In genomic region chr10:108282351-108282750, GRCm38 (mm10) we compare ENCODE assay signal across 29 mouse cellular contexts. TPM values are rescaled to one million over a fixed set of nuclear protein-coding genes. Genes with fewer than 3 reads are reported as not detected.
DNase-seq lines count a peak whose midpoint lies in the region; ATAC-seq and TF ChIP-seq lines count a peak whose summit lies in the region.
"Had no signal": no experiment of that assay in that cellular context is flagged by ENCODE, and none has a peak within 500 bp of the region (broad histone marks: within the 10 kb centered on the region; RNA-seq: fewer than 3 reads in every experiment).

No protein-coding gene starts in this region.

- TF ChIP-seq POLR2A in thymus, adult 2 months (IDR thresholded peaks at IDR 0.05; ENCODE audit: control insufficient read depth, extremely low read depth, insufficient read depth, low read length, poor library complexity) = no peak

- H3K36me3 ChIP-seq in heart, embryonic 13.5 days = peaks cover 42% of the 10 kb centered on the region
- H3K36me3 ChIP-seq in hindbrain, embryonic 12.5 days = peaks cover 11% of the 10 kb centered on the region
- no peaks in the 10 kb centered on the region for H3K36me3 ChIP-seq in hindbrain, embryonic 11.5 days (ENCODE audit: control insufficient read depth, insufficient read depth, low read length)
- no peaks in the 10 kb centered on the region; the same call in 1 of the 2 replicates for H3K36me3 ChIP-seq in ES-E14 (ENCODE audit: control insufficient read depth, insufficient read depth, low read length, poor library complexity, severe bottlenecking)
- H3K36me3 ChIP-seq in liver, embryonic 13.5 days = peaks cover 19% of the 10 kb centered on the region
- H3K36me3 ChIP-seq in thymus, adult 2 months (ENCODE audit: control insufficient read depth, insufficient read depth, low read length) = peaks cover 26% of the 10 kb centered on the region

- H3K9me3 ChIP-seq in heart, embryonic 13.5 days = no peaks in the 10 kb centered on the region
- H3K9me3 ChIP-seq in hindbrain, embryonic 12.5 days (replicated peaks) = no peaks in the 10 kb centered on the region
- no peaks in the 10 kb centered on the region for H3K9me3 ChIP-seq in hindbrain, embryonic 11.5 days (ENCODE audit: control insufficient read depth, low read length)
- H3K9me3 ChIP-seq in ES-E14 (ENCODE audit: control insufficient read depth, insufficient read depth, low read depth, low read length) = no peaks in the 10 kb centered on the region
- H3K9me3 ChIP-seq in liver, embryonic 13.5 days (replicated peaks) = no peaks in the 10 kb centered on the region
- H3K9me3 ChIP-seq: forebrain, embryonic 10.5 days; heart, embryonic 10.5 days; hindbrain, embryonic 15.5 days; midbrain, embryonic 10.5 days; neural tube, embryonic 13.5 days had no signal

- no peak overlapping the region for H3K4me2 ChIP-seq in heart, embryonic 13.5 days
- H3K4me2 ChIP-seq in hindbrain, embryonic 12.5 days (replicated peaks) = no peak overlapping the region
- no peak overlapping the region for H3K4me2 ChIP-seq in hindbrain, embryonic 11.5 days (replicated peaks; ENCODE audit: low read depth, low read length)
- H3K4me2 ChIP-seq in liver, embryonic 13.5 days = no peak overlapping the region
- H3K4me2 ChIP-seq: hindbrain, embryonic 15.5 days; neural tube, embryonic 13.5 days had no signal

- TF ChIP-seq CTCF in thymus, adult 2 months (IDR thresholded peaks at IDR 0.05; ENCODE audit: borderline replicate concordance, control insufficient read depth, extremely low read depth, insufficient read depth, low read length, poor library complexity) = no peak

- peaks cover 17% of the 10 kb centered on the region for H3K4me1 ChIP-seq in heart, embryonic 13.5 days
- peaks cover 8% of the 10 kb centered on the region; the same call in 1 of the 2 replicates for H3K4me1 ChIP-seq in hindbrain, embryonic 12.5 days
- no peaks in the 10 kb centered on the region for H3K4me1 ChIP-seq in hindbrain, embryonic 11.5 days (replicated peaks; ENCODE audit: control insufficient read depth, insufficient read depth, low read length)
- H3K4me1 ChIP-seq in ES-E14 (ENCODE audit: control insufficient read depth in 2 of 2, insufficient read depth in 2 of 2, low read length in 2 of 2, poor library complexity in 1 of 2) = peaks cover 9 to 12% of the 10 kb centered on the region in 2 experiments
- H3K4me1 ChIP-seq in liver, embryonic 13.5 days (replicated peaks) = 0 out of 2 replicates have a peak, but pooled peaks cover 3% of the 10 kb centered on the region
- no peaks in the 10 kb centered on the region for H3K4me1 ChIP-seq in thymus, adult 2 months (replicated peaks; ENCODE audit: control insufficient read depth, insufficient read depth, low read length)
- H3K4me1 ChIP-seq: forebrain, embryonic 10.5 days; hindbrain, embryonic 15.5 days; neural tube, embryonic 13.5 days had no signal

- in situ Hi-C loops in ES-E14 (cut with MboI; ENCODE audit: low sequenced_read_pairs in 2 of 2, unreplicated experiment in 2 of 2) = no loop called here

- H3K27ac ChIP-seq in heart, embryonic 13.5 days (replicated peaks) = 0 out of 2 replicates have a peak overlapping the region, but pooled peaks have one; percentile 9
- no peak overlapping the region for H3K27ac ChIP-seq in hindbrain, embryonic 12.5 days
- H3K27ac ChIP-seq in hindbrain, embryonic 11.5 days (ENCODE audit: low read depth, low read length) = no peak overlapping the region
- 0 out of 2 replicates have a peak overlapping the region, but pooled peaks have one; percentile 23 for H3K27ac ChIP-seq in ES-E14 (ENCODE audit: insufficient read depth, low read depth, low read length, poor library complexity, severe bottlenecking)
- no peak overlapping the region for H3K27ac ChIP-seq in liver, embryonic 13.5 days
- H3K27ac ChIP-seq in thymus, adult 2 months (ENCODE audit: control insufficient read depth, insufficient read depth, low read length) = no peak overlapping the region
- H3K27ac ChIP-seq: forebrain, embryonic 10.5 days; heart, embryonic 10.5 days; hindbrain, embryonic 15.5 days; midbrain, embryonic 10.5 days; neural tube, embryonic 13.5 days had no signal

- 58% methylated on average over 6 of the region's 6 CpGs for WGBS in heart, embryonic 13.5 days
- 91% methylated on average over 6 of the region's 6 CpGs for WGBS in hindbrain, embryonic 12.5 days
- 94% methylated on average over 6 of the region's 6 CpGs for WGBS in hindbrain, embryonic 11.5 days
- WGBS in liver, embryonic 13.5 days (ENCODE audit: insufficient replicate concordance) = 61% methylated on average over 6 of the region's 6 CpGs
- 96% methylated on average over 6 of the region's 6 CpGs for WGBS in thymus, adult 2 months

- no peak for DNase-seq in heart, postnatal 36 days
- DNase-seq in hindbrain, embryonic 11.5 days (ENCODE audit: low spot score) = no peak
- no peak for DNase-seq in ES-E14 (ENCODE audit: low read depth, low spot score)
- peak; percentile 11 for DNase-seq in liver, embryonic 13.5 days
- DNase-seq in thymus, adult 2 months = no peak
- no peak for DNase-seq in adrenal gland, postnatal 25 days
- DNase-seq: adrenal gland, adult 2 months; cerebellum, adult 18-20 months; cerebellum, postnatal 14 days; gastrocnemius, postnatal 14 days; kidney, adult 8-10 months; kidney, postnatal 10 days; left cerebral cortex, postnatal 4 days; lung, adult 18-20 months; lung, postnatal 36 days; retina, postnatal 1 day; thymus, postnatal 36 days had no signal

- intact Hi-C loops in heart, postnatal 36 days (cut with DNase I) = no loop called here

- no peak for ATAC-seq in heart, embryonic 13.5 days (ENCODE audit: extremely low read depth, insufficient number of reproducible peaks, low FRiP score, low TSS enrichment)
- 0 out of 2 replicates have a peak, but pooled peaks have one; percentile 15 for ATAC-seq in hindbrain, embryonic 12.5 days (ENCODE audit: low FRiP score)
- no peak for ATAC-seq in hindbrain, embryonic 11.5 days (ENCODE audit: low FRiP score)
- ATAC-seq in liver, embryonic 13.5 days (ENCODE audit: low read depth) = peak; percentile 74
- ATAC-seq: CD4-positive, CD25-positive, alpha-beta regulatory T cell, adult 4 months; forebrain, embryonic 16.5 days; midbrain, embryonic 16.5 days; Patski had no signal

- H3K4me3 ChIP-seq in heart, embryonic 13.5 days = no peak overlapping the region
- H3K4me3 ChIP-seq in hindbrain, embryonic 12.5 days = no peak overlapping the region
- no peak overlapping the region for H3K4me3 ChIP-seq in hindbrain, embryonic 11.5 days (ENCODE audit: low read depth, low read length)
- no peak overlapping the region for H3K4me3 ChIP-seq in ES-E14 (ENCODE audit: insufficient read depth in 1 of 2, low read depth in 1 of 2, low read length in 2 of 2, poor library complexity in 1 of 2, severe bottlenecking in 1 of 2)
- no peak overlapping the region for H3K4me3 ChIP-seq in liver, embryonic 13.5 days (replicated peaks)
- no peak overlapping the region for H3K4me3 ChIP-seq in thymus, adult 2 months (ENCODE audit: control insufficient read depth, insufficient read depth, low read length)
- H3K4me3 ChIP-seq: forebrain, embryonic 10.5 days; heart, embryonic 10.5 days; hindbrain, embryonic 15.5 days; midbrain, embryonic 10.5 days; myocyte; neural tube, embryonic 13.5 days had no signal

- H3K27me3 ChIP-seq in heart, embryonic 13.5 days (replicated peaks) = no peaks in the 10 kb centered on the region
- no peaks in the 10 kb centered on the region for H3K27me3 ChIP-seq in hindbrain, embryonic 12.5 days
- H3K27me3 ChIP-seq in hindbrain, embryonic 11.5 days (ENCODE audit: control insufficient read depth, insufficient read depth, low read length) = no peaks in the 10 kb centered on the region
- no peaks in the 10 kb centered on the region for H3K27me3 ChIP-seq in liver, embryonic 13.5 days
- no peaks in the 10 kb centered on the region for H3K27me3 ChIP-seq in thymus, adult 2 months (ENCODE audit: control insufficient read depth, insufficient read depth, low read length)
- H3K27me3 ChIP-seq: hindbrain, embryonic 15.5 days; neural tube, embryonic 13.5 days; Patski had no signal

- H3K9ac ChIP-seq in heart, embryonic 13.5 days = no peak overlapping the region
- no peak overlapping the region for H3K9ac ChIP-seq in hindbrain, embryonic 12.5 days
- H3K9ac ChIP-seq in hindbrain, embryonic 11.5 days (ENCODE audit: low read depth, low read length) = no peak overlapping the region
- no peak overlapping the region for H3K9ac ChIP-seq in ES-E14 (ENCODE audit: insufficient read depth, low read depth, low read length, poor library complexity, severe bottlenecking)
- no peak overlapping the region for H3K9ac ChIP-seq in liver, embryonic 13.5 days
- H3K9ac ChIP-seq: hindbrain, embryonic 15.5 days; neural tube, embryonic 13.5 days had no signal

TF ChIP-seq in ES-E14, 5 proteins besides CTCF, POLR2A, EP300 and RAD21:
- TF ChIP-seq ZC3H11A (IDR thresholded peaks at IDR 0.05; ENCODE audit: borderline replicate concordance, low read depth, low read length) (no peak), MAFK (IDR thresholded peaks at IDR 0.05; ENCODE audit: insufficient read depth, low read depth, low read length) (no peak), CHD2 (IDR thresholded peaks at IDR 0.05; ENCODE audit: low read depth, low read length) (no peak), HCFC1 (IDR thresholded peaks at IDR 0.05; ENCODE audit: borderline replicate concordance, insufficient read depth, low read length) (no peak), ZNF384 (IDR thresholded peaks at IDR 0.05; ENCODE audit: low read depth, low read length) (no peak)

RNA-seq across cellular contexts. Expression of gene Pawr, which starts 49.6 kb away (rescaled TPM):
- 9.9 and 10.3 TPM in 2 replicates for polyA plus RNA-seq in heart, embryonic 13.5 days (2015; fragmentation: Nextera tagmentation; extraction: Ambion mirVana)
- total RNA-seq in heart, postnatal 36 days (2021) = 1 to 10 TPM; 3.2 to 3.5 TPM
- polyA plus RNA-seq in hindbrain, embryonic 12.5 days (2016; fragmentation: Nextera tagmentation; extraction: Ambion mirVana) = 9.4 and 10.6 TPM in 2 replicates
- polyA plus RNA-seq in hindbrain, embryonic 11.5 days (2014; fragmentation: Nextera tagmentation; extraction: Ambion mirVana) = 13.0 and 13.1 TPM in 2 replicates
- 33.5 and 36.4 TPM in 2 replicates for total RNA-seq in ES-E14 (2012; rRNA removed)
- 3.8 and 4.4 TPM in 2 replicates for polyA plus RNA-seq in liver, embryonic 13.5 days (2015; fragmentation: Nextera tagmentation; extraction: Ambion mirVana)
- polyA plus RNA-seq in thymus, adult 2 months (2012; rRNA removed) = 3.9 and 7.0 TPM in 2 replicates
- total RNA-seq in adrenal gland, postnatal 25 days (2021) = 11.7 and 12.3 TPM in 2 replicates
- polyA plus RNA-seq: CD4-positive, CD25-positive, alpha-beta regulatory T cell, adult 4 months had no signal

Comparison
In these comparisons a context has a peak if more than half of its experiments do, and no peak if none do; other contexts are left out.
1. ATAC-seq: peak in hindbrain, embryonic 12.5 days (single experiment) and liver, embryonic 13.5 days (single experiment); none in heart, embryonic 13.5 days (single experiment) and hindbrain, embryonic 11.5 days (single experiment).
2. H3K27ac ChIP-seq: peak in heart, embryonic 13.5 days (single experiment) and ES-E14 (single experiment); none in hindbrain, embryonic 12.5 days (single experiment), hindbrain, embryonic 11.5 days (single experiment), liver, embryonic 13.5 days (single experiment) and thymus, adult 2 months (single experiment).